Mouse (Mus musculus) liver, postnatal 0 days (tissue): ENCODE measurements around the gene Olfr1513. TPM values are rescaled to one million over a fixed set of nuclear protein-coding genes. Genes with fewer than 3 reads are reported as not detected.
A peak's percentile ranks its signal among the peaks of the same experiment; 100 is the strongest.

Experiments
- ATAC-seq: fragments of 200-750 bp; cut with Nextera tagmentation; 2 replicates; pipeline ENCODE4 v1.8.0; 2017; ENCODE audit warnings: mild to moderate bottlenecking, moderate library complexity
- DNase-seq: peaks from one replicate; pipeline ENCODE4 v3.0.0-alpha.2; 2016
- H3K27ac ChIP-seq: fragments of 300-500 bp; sonication (generic); 2 replicates; pipeline ENCODE4 v1.5.1; 2014; ENCODE audit warnings: antibody characterized with exemption, moderate library complexity, mild to moderate bottlenecking, low read depth
- H3K27me3 ChIP-seq: fragments of 300-500 bp; sonication (generic); 2 replicates; pipeline ENCODE4 v1.6.1; 2014; ENCODE audit warnings: low read length, control low read depth, mixed read lengths; ENCODE audit not compliant: insufficient read depth
- H3K36me3 ChIP-seq: fragments of 300-500 bp; sonication (generic); replicated peaks from 2 replicates; pipeline ENCODE4 v1.6.1; 2014; ENCODE audit warnings: mild to moderate bottlenecking, control low read depth, low read length, moderate library complexity, mixed read lengths; ENCODE audit not compliant: insufficient read depth
- H3K4me1 ChIP-seq: fragments of 300-500 bp; sonication (generic); 2 replicates; pipeline ENCODE4 v1.6.1; 2014; ENCODE audit warnings: antibody characterized with exemption, mild to moderate bottlenecking, control low read depth; ENCODE audit not compliant: insufficient read depth
- H3K4me2 ChIP-seq: fragments of 300-500 bp; sonication (generic); 2 replicates; pipeline ENCODE4 v1.6.1; 2014; ENCODE audit warnings: low read depth, mild to moderate bottlenecking, low read length, moderate library complexity, mixed read lengths
- H3K4me3 ChIP-seq: fragments of 300-500 bp; sonication (generic); 2 replicates; pipeline ENCODE4 v1.5.1; 2014; ENCODE audit warnings: low read depth, low read length
- H3K9ac ChIP-seq: fragments of 300-500 bp; sonication (generic); replicated peaks from 2 replicates; pipeline ENCODE4 v1.6.1; 2014; ENCODE audit warnings: mild to moderate bottlenecking, moderate library complexity
- H3K9me3 ChIP-seq: fragments of 300-500 bp; sonication (generic); 2 replicates; pipeline ENCODE4 v1.6.1; 2016; ENCODE audit warnings: mild to moderate bottlenecking, control low read depth, low read length, mixed read lengths
- CTCF ChIP-seq: sonication (generic); IDR thresholded peaks from 2 replicates; pipeline ENCODE4 v1.5.1; 2016; ENCODE audit warnings: antibody characterized with exemption, low read depth
- EP300 ChIP-seq: IDR thresholded peaks from 2 replicates; pipeline ENCODE4 v1.6.1; 2016; ENCODE audit warnings: antibody characterized with exemption, low read depth, mild to moderate bottlenecking
- WGBS: fragments of 180-500 bp; shearing (Covaris S2); extraction: QIAGEN DNeasy Blood & Tissue Kit; methylation state at CpG from one replicate; pipeline ENCODE4 v1.1.7; 2014; ENCODE audit not compliant: insufficient replicate concordance; 5-methylcytosine and 5-hydroxymethylcytosine counted together
- polyA plus RNA-seq: library from polyadenylated mRNA; unstranded; fragments of >200 nt; fragmentation: Nextera tagmentation; extraction: Ambion mirVana; gene quantifications from 2 replicates; pipeline ENCODE4 v1.2.1, GENCODE M21; 2015

Olfr1513 gene
- polyA plus RNA-seq, 1 experiment from 2014 or later: not detected

GRCm38 (mm10) chr14:52325890-52326289 lies 30.3 kb downstream of the Olfr1513 start:
- 27% methylated on average over 4 of the region's 4 CpGs for WGBS
- Histone ChIP-seq H3K27me3 (peaks cover 47% of the 10 kb centered on the region), H3K4me1 (no peaks in the 10 kb centered on the region), H3K9me3 (no peaks in the 10 kb centered on the region), H3K36me3 (no peaks in the 10 kb centered on the region), H3K4me2 (no peak overlapping the region), H3K4me3 (no peak overlapping the region), H3K9ac (no peak overlapping the region), H3K27ac (no peak overlapping the region)
- no peak for DNase-seq
- TF ChIP-seq EP300 (no peak), CTCF (peak; percentile 31)
- no peak for ATAC-seq

- Histone ChIP-seq H3K36me3 (no peaks in the 10 kb centered on the region), H3K27me3 (peaks cover 20% of the 10 kb centered on the region), H3K4me1 (0 out of 2 replicates have a peak, but pooled peaks cover 5% of the 10 kb centered on the region), H3K9me3 (no peaks in the 10 kb centered on the region), H3K4me3 (no peak overlapping the region), H3K27ac (no peak overlapping the region), H3K9ac (no peak overlapping the region), H3K4me2 (no peak overlapping the region)
- ATAC-seq (no peak), DNase-seq (no peak)
- TF ChIP-seq CTCF (no peak), EP300 (no peak)
- WGBS: 63% methylated on average over 6 of the region's 6 CpGs
Observed at GRCm38 (mm10) chr14:52319361-52319760, 36.8 kb downstream of the Olfr1513 start.

- Histone ChIP-seq H3K4me2 (peak overlapping the region; percentile 97), H3K9ac (peak overlapping the region; percentile 68; the same call in 1 of the 2 replicates), H3K36me3 (no peaks in the 10 kb centered on the region), H3K9me3 (no peaks in the 10 kb centered on the region), H3K27ac (no peak overlapping the region), H3K4me3 (peak overlapping the region; percentile 70), H3K4me1 (0 out of 2 replicates have a peak, but pooled peaks cover 5% of the 10 kb centered on the region), H3K27me3 (peaks cover 15% of the 10 kb centered on the region)
- ATAC-seq (peak; percentile 62), DNase-seq (no peak)
- no peak for TF ChIP-seq EP300
- no peak for TF ChIP-seq CTCF
- WGBS: 18% methylated on average over 16 of the region's 16 CpGs
Observed at GRCm38 (mm10) chr14:52316441-52317225, 39.6 kb downstream of the Olfr1513 start.

DNA sequence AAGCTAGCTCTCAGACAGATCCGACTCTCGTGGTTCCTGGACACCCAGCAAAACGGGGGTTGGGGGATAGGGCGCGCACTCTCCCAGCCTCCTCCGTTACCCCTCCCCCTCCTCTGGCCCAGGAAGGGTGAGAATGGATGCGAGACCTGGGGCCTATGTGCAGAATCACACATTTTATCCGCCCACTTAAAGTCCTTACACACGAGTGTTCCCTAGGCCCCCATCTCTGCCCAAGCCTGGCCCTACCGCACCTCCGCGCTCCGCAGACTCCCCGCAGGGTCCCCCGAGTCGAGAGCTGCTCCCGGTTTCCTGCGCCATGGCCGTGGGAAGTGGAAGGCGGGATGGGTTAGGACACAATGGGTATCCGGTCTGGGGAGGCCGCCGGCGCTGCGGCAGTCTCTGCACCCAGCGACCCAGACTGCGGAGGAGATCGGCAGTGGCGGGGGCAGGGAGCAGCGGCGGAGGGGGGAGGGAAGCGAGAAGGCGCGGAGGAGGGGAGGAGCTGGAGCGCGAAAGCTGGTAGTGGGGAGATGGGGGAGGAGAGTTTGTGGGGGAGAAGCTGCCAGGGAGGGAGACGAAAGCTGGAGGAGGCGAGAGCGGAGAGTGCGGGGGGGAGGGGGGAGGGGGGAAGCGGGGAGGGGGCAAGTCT lies 40.3 kb downstream of the Olfr1513 start:
- 0 out of 2 replicates have a peak, but pooled peaks cover 5% of the 10 kb centered on the region for H3K4me1 ChIP-seq
- H3K4me2 ChIP-seq: peak overlapping the region; percentile 97
- no peaks in the 10 kb centered on the region for H3K36me3 ChIP-seq
- H3K27me3 ChIP-seq: peaks cover 15% of the 10 kb centered on the region
- H3K27ac ChIP-seq: peak overlapping the region; percentile 3; the same call in 1 of the 2 replicates
- H3K4me3 ChIP-seq: peak overlapping the region; percentile 70
- DNase-seq: peak; percentile 58
- peak; percentile 67 for ATAC-seq
- no peak for TF ChIP-seq CTCF
- no peak for TF ChIP-seq EP300
- peak overlapping the region; percentile 68 for H3K9ac ChIP-seq
- no peaks in the 10 kb centered on the region for H3K9me3 ChIP-seq
- under 1% methylated on average over 32 of the region's 41 CpGs for WGBS

DNA sequence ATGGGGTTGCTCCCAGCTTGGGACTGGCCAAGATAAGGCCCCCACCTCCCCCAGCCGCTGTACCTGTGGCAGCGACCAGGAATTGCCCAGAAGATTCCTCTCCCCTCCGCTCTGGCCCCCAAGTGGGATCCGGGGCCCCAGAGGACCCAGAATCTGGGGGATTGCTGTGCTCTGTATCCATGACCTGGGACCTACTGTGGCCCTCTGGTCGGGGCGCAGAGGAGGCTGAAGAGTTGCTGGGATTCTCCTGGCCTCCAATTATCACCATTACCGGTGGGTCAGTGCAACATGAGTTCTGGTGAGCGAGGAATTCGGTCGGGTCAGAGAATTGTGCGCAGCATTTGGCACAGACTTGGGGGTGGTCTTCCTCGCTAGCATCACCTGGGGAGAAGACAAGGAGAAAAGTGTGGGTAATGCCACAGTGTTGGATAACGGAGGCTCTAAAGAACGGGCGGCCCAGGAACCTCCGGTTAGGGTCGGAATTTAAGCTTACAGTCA lies 40.9 kb downstream of the Olfr1513 start:
- WGBS: 20% methylated on average over 17 of the region's 17 CpGs
- H3K36me3 ChIP-seq: no peaks in the 10 kb centered on the region
- ATAC-seq (no peak), DNase-seq (no peak)
- peak overlapping the region; percentile 70 for H3K4me3 ChIP-seq
- TF ChIP-seq CTCF (no peak), EP300 (no peak)
- 0 out of 2 replicates have a peak, but pooled peaks cover 5% of the 10 kb centered on the region for H3K4me1 ChIP-seq
- peaks cover 15% of the 10 kb centered on the region for H3K27me3 ChIP-seq
- peak overlapping the region; percentile 68 for H3K9ac ChIP-seq
- H3K4me2 ChIP-seq: peak overlapping the region; percentile 97
- no peaks in the 10 kb centered on the region for H3K9me3 ChIP-seq
- no peak overlapping the region for H3K27ac ChIP-seq

GRCm38 (mm10) chr14:52314808-52315150 lies 41.4 kb downstream of the Olfr1513 start:
- H3K9me3 ChIP-seq: no peaks in the 10 kb centered on the region
- H3K4me2 ChIP-seq: peak overlapping the region; percentile 97
- DNase-seq: no peak
- WGBS: 56% methylated on average over 8 of the region's 8 CpGs
- H3K27ac ChIP-seq: no peak overlapping the region
- no peak overlapping the region for H3K4me3 ChIP-seq
- H3K9ac ChIP-seq: no peak overlapping the region
- TF ChIP-seq CTCF (no peak), EP300 (no peak)
- ATAC-seq: no peak
- 0 out of 2 replicates have a peak, but pooled peaks cover 5% of the 10 kb centered on the region for H3K4me1 ChIP-seq
- peaks cover 15% of the 10 kb centered on the region for H3K27me3 ChIP-seq
- no peaks in the 10 kb centered on the region for H3K36me3 ChIP-seq
